Mouse (Mus musculus) central nervous system, embryonic 18 days (tissue): ENCODE results near the gene Six3. TPM values are rescaled to one million over a fixed set of nuclear protein-coding genes. Genes with fewer than 3 reads are reported as not detected.

ENCODE experiments used
- polyA plus RNA-seq: library from polyadenylated mRNA; depleted of rRNA; stranded (reverse); fragments of >200 nt; gene quantifications from 2 replicates; pipeline ENCODE4 v1.2.3, GENCODE M21; 2012; rRNA removed

Gene Six3
- polyA plus RNA-seq: 11.6 and 18.4 TPM in 2 replicates

DNA sequence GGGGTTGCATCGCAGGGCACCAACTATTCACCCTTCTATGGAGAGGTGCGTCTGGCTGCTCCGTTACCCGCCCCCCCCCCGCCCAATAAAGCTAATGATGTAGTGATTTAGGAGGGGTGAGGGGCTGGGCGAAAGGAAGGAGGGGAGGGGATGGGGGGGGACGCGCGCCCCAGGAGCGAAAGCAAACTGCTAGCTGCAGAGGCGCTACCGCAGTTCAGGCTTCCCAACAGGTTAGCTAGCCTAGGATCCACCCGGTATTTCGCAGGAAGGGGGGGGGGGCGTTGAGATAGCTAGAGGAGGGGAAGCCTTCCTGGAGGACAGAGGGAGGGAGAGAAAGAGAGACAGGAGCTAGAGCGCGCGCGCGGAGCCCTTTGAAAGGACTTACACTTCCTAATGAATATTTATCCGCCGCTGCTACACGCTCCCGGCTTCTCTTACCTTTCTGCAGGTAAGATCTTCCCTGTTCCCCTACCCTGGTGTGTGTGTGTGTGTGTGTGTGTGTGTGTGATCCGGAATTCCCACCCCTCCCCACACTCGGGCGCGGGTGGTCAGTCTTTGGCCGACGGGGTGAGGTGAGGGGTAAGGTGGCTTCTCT, at the start of gene Six3:
Six3 (plus strand) TSS at position 343 of the 595 bp plus-strand sequence.

Other genes with a start within 250 kb of the Six3 start
- gene Six2, start 74.7 kb downstream of the Six3 start, polyA plus RNA-seq: 0.67 and 1.5 TPM in 2 replicates